Mouse (Mus musculus): ENCODE measurements around the gene Ap2a1.

The Ap2a1 gene

GRCm38 (mm10) chr7:44863982-44864494 lies 65.3 kb downstream of the Ap2a1 start:
- DNase-seq, result no peak

GRCm38 (mm10) chr7:44863210-44863609 lies 66.1 kb downstream of the Ap2a1 start:
- DNase-seq, result no peak

DNA sequence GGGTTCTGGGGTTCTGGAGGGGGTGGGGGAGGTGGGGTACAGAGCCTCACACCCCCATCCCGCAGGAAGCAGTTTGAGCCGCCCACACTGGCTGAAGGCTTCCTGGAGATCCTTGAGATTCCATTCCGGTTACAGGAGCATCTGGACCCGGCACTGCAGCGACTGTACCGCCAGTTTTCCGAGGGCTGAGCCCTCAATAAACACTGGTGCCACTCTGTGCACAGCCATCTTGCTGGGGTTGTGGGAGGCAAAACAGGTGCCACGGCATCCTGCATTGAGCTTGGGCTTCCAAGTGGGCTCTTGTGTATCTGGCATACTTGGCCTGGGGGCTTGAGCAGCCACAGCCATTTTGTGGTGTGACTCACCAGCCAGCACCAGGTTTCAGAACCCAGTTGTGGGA lies 66.9 kb downstream of the Ap2a1 start:
- no peak for DNase-seq

GRCm38 (mm10) chr7:44861429-44861816 lies 67.9 kb downstream of the Ap2a1 start:
- DNase-seq, result no peak

GRCm38 (mm10) chr7:44860576-44861428 lies 68.5 kb downstream of the Ap2a1 start:
- peak in 1 of 2 experiments; percentile 75 for DNase-seq

GRCm38 (mm10) chr7:44859896-44860295 lies 69.4 kb downstream of the Ap2a1 start:
- DNase-seq, result no peak

- peak in 1 of 2 experiments; percentile 47 for DNase-seq
These were observed 71.4 kb downstream of the Ap2a1 start for GRCm38 (mm10) chr7:44857905-44858304.

DNA sequence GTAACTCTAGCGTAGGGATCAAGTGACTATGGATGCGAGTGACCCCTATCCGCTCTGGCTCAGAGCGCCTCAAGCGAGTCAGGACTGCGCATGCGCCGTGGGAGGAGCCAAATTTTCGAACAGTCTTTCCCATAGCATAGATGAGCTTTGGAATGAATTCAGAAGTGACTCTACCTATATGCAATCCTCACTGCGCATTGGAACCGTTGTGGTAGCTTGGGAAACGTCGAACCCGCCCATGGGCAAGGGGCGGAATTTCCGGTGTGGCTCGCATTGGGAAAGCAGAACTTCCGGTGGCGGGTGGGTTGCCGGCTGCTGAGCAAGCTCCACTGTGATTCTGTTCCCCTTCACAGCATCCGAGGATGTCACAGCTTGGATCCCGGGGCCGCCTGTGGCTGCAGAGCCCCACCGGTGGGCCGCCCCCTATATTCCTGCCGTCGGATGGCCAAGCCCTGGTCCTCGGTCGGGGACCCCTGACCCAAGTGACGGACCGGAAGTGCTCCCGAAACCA lies 72.2 kb downstream of the Ap2a1 start, which contains the start of gene Pnkp:
Gene Pnkp, plus strand, starts transcription at position 98 of the 511 bp plus-strand sequence.
- DNase-seq, result peak; percentile 66 to 78

DNA sequence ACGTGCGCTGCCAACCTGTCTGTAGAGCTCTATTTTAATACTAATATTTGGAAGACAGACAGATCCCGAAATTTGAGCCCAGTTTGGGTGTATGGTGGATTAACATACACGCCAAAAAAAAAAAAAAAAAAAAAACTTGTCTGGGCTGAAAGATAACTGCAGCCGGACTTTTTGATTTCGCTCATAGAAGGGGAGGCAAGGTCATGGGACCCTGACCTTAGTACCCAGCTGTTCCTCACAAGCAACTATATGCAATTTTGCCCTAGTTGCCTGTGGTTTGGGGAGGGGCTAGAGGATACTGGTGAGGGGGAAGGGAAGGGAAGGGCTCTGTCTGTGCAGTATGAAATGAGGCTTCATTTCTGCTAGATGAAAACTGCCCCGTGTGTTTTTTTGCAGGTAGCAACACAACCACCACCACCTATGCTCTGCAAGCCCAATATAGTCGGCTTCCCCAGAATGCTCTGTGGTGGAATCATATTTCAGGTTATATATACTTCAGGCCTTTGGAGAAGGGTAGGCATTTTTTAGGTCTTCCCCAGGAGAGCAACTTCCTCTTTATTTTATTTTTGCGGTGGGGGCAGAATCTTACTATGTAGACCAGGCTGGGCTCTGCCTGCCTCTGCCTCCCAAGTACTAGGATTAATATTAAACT lies 72.9 kb downstream of the Ap2a1 start:
- DNase-seq, result no peak

DNA sequence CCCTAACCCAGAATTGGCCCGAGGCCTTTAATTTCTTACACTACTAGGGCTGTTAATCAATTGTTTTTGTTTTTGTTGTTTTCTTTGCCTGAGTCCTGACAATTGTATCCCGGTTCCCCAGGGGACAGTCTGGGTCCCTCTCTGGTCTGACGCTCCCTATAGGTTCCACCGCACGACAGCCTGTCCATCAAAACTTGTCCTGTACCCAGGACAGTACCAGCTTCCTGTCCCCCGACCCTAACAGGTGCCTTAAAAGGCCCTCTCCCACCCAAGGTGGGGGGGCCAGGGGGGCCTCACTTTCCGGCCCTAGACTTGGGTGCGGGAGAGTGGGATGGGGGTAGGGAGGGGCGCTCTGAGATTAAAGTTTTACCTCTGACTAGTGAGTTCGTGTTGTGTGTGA lies 74.3 kb downstream of the Ap2a1 start:
- DNase-seq, result no peak

DNA sequence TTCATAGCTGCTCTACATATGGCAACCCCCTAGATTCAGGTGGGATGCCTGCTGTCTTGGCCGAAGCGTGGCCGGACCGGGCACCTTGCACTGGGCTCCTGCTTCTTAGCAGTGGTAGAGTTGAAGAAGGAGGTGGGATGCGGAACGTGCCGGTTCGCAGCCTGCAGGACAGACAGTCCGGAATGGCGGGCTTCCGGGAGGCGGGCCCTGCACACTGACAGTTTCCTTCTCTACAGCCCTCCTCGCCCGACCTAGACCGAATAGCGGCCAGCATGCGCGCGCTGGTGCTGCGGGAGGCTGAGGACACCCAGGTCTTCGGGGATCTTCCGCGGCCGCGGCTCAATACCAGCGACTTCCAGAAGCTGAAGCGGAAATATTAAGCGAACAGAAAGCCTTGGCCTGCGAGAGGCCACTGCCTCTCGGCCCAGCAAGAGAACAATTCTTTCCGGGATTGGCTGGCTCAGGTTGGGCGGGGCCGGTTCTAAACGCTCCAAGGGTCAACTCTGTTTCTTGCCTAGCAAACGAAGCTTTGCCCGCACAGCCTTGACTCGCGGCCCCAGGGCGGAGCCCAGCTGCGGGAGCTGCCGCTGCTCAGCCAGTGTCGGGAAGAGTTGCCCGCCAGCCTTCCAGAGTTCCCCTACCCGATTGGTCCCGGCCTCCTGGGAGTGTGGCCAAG lies 74.8 kb downstream of the Ap2a1 start:
- peak; percentile 77 to 81 for DNase-seq

GRCm38 (mm10) chr7:44853596-44854355 lies 75.5 kb downstream of the Ap2a1 start:
- no peak for DNase-seq

DNA sequence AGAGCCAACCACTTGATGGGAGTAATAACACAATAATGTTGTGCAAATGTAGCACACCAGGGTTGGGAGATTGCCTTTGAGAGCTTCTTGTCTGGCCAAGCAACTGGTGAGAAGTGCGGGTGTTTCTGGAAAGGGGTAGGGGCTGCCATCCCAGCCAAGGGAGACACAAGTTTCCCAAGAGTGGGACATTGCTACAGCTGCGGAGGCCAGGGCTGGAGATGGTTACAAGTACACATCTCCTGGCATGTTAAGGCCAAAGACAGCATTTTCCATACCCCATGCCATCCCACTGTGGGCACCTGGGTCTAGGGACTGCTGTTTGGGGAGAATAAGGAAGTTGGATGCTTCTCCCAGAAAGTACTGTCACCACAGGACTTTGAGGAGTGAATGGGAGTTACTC lies 76.2 kb downstream of the Ap2a1 start:
- no peak for DNase-seq

GRCm38 (mm10) chr7:44852259-44853027 lies 76.9 kb downstream of the Ap2a1 start:
- DNase-seq, result no peak

DNA sequence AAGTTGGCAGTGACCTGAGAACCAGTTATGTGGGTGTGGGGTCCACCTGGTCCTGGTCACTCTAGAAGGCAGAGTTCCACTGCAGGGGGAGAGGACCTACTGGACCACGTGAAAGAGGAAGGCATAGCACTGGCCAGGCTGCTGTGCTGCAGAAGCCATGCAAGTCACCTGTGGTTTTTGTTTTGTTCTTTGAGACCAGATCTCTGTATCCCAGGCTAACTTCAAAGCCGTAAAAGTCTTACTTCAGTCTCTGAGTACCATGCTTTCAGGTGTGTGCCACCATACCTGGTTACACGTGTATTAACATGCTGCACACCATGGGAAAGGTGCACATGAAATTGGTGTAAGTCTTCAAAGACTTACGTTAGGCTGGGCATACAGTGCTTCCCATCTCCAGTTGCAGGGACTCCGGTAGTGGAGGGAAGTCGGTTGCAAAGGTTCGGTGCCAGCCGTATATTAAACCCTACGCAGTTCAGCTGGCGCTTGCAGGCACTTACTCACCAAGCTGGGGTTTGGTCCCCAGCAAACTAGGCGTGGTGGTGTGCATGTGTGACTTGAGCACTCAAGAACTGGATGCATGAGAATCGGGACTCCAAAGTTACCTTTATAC lies 77.6 kb downstream of the Ap2a1 start:
- no peak for DNase-seq

DNA sequence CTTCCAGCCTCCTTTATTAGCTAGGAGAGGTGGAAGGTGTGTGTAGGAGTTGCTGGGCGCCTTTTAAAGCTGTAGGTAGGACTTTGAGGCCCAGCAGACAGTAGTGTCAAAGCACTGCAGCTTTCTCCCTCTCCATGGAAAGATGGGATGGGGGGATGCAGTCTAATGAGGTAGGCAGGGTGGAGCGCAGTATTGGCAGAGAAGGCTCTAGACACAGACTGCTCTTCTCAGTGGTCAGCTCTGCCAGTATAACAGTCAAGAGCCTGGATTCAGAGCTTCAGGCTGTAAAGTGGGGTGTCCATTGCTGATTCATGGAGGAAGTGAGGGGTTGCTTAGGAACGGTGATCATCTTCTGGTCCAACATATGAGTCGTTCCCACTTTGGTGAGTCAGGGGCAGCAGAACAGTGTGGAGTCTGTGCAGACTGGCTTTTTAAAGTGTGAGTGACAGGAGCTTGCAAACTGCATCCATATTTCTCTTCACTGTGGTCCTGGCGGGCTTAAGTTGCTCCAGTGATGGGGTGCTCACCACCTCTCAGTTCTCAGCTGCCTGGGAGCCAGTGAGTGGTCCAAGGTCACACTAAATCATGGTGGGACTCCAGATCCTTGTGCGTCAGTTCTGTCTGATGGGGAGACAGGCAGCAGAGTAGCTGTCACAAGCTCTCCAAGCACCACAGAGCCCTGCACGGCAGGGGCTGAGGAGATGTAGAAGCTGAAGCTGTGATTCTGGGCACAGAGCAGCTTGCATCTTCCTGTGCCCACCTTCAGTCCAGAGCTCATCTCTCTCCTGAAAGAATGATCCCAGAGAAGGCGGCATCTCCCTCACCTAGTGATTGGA lies 78.3 kb downstream of the Ap2a1 start:
- DNase-seq, result no peak
